Mouse (Mus musculus) heart, postnatal 14 days (tissue): Measurements from ENCODE around the gene Olfr1342. TPM values are rescaled to one million over a fixed set of nuclear protein-coding genes. Genes with fewer than 3 reads are reported as not detected.

Experiments used
- DNase-seq, 2 experiments: peaks; one replicate each; pipeline ENCODE4 v3.0.0; 2021 to 2022
- intact Hi-C: fragments of 180-260 bp; cut with DNase I; formaldehyde crosslinking; loops from one replicate; pipeline ENCODE4 v1.15.1; 2025
- long read RNA-seq, 2 experiments: library from polyadenylated mRNA; stranded (forward); transcript quantifications; one replicate each; pipeline ENCODE4 v2.0.0; 2021
- total RNA-seq, 2 experiments: library from RNA; stranded (reverse); gene quantifications; 2 replicates each; pipeline ENCODE4 v1.2.3; 2021

Olfr1342 gene
- not detected for total RNA-seq
- long read RNA-seq, experiment 1: 0 reads
- long read RNA-seq, experiment 2: 0 reads

DNA sequence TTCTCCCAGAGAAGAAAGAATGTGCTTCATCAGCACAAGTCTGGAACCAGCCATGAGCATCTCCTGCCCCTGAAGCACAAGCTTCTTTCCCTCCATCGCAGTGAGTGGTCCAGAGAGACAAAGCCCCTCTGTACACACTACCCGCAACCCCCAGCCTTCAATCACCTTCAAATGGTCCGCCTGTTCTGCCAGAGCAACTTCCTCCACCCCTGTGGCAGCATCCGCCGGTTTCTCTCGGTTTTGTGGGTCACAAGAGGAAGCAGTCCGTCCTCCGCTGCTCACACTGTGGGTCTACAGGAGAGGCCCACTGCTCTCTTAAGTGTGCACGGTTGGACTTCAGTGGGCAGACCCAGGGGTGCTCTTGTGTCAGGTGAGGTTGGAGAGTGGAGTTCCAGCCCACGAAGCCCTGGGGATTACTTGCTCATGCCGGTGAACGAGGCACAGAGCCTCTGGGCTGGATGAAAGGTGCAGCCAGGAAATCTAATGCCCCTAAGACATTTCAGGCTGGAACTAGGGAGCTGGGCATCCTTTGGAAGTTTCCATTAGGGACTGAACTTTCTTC, at the start of gene Olfr1342:
Gene Olfr1342, minus strand, starts transcription at position 345 of the 562 bp plus-strand sequence.
- intact Hi-C loops: no loop called here
- no peak for DNase-seq

DNA sequence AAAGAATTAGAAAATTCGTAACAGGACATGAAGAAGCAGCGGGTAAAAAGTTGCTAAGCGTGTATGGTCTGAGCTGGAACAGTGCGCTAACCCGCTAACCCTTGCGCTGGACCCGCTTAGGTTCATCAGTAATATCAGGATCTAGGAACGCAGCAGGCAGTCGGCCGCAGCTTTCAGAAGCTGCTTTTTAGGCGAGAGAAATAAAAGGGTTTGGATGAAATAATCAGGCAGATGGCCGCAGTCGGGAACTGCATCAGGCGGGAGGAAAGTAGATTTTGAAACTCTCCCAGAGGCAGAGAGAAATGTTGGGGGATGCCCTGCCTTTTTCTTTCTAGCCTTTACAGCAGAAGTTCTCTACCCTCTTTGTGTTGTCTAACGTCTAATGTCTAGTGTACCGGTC, 49.3 kb upstream of the Olfr1342 start:
- DNase-seq: no peak
- intact Hi-C loops: no loop called here

DNA sequence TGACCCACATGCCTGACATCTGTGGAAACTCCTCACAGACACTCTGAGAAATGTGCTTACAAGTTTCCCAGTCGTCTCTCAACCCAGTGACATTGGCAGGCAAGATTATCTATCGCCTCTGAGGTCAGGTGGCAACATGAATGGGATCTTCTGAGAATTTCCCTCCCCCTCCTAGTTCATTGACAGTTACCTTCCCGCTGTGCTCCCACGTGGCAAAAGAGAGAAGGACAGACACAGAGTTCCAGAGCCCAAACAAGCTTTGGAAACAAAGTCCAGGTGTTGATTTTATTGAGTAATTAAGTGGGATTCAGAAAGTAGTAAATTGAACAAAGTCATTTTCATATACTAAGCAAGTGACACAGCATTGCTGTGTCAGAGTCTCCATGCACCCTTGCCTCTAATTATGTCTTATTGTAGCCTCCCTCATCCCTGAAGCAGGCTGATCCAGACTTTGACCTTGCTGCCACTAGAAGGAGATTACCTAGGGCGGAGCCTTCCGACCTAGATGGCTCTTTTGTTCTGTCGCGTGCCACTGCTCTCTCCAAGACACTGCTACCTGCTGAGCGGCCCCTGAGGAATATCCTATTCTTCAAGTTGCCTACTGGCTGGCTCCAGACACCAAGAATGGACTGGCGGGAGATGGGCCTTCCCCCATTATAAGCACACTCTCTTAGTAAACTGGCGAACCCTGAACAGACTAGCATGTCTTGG, 48.6 kb upstream of the Olfr1342 start:
- DNase-seq: no peak
- intact Hi-C loops: no loop called here

DNA sequence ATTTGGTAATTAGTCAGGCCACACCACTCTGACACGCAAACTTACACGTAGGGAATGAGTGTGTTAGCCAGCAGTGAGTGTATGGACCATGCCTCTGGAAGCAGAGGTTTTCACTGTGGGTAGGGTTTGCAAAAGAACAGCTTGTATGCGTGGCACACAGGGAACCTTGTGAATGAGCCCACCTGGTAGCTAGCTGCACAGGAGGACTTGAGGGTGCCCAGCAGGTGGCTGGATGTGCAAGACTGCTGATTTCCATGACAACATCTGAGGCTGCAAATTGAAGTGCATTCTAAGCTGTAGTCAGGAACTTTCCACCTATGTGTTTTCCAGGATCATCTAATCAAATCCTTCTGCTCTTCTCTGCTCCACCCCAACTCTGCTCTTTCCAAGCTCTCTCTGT, 47.0 kb upstream of the Olfr1342 start:
- DNase-seq: no peak

DNA sequence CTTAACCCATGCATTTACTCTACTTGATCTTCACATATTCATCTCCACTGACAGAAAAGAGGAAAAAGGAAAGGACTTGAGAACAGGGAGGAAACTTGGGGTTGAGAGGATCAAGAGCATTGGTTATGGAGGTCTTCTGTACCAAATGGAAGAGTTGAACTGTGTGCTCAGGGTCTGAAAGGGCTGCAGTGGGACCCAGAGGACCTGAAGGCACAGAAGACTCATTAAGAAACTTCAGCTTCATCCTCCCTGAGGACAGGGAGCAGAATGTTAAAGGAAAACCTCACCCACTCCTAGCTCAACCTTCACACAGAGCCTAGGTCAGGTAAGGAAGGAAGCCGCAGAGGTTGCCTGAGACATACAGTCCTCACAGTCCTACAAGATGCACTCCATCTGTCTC, 39.3 kb upstream of the Olfr1342 start, which contains the start of gene Olfr1339:
Gene Olfr1339, plus strand, starts transcription at position 301 of the 400 bp plus-strand sequence.
- DNase-seq: no peak
- intact Hi-C loops: no loop called here

More for the DNA sequence above, 47.0 kb upstream of the Olfr1342 start:
- intact Hi-C loops: no loop called here

DNA sequence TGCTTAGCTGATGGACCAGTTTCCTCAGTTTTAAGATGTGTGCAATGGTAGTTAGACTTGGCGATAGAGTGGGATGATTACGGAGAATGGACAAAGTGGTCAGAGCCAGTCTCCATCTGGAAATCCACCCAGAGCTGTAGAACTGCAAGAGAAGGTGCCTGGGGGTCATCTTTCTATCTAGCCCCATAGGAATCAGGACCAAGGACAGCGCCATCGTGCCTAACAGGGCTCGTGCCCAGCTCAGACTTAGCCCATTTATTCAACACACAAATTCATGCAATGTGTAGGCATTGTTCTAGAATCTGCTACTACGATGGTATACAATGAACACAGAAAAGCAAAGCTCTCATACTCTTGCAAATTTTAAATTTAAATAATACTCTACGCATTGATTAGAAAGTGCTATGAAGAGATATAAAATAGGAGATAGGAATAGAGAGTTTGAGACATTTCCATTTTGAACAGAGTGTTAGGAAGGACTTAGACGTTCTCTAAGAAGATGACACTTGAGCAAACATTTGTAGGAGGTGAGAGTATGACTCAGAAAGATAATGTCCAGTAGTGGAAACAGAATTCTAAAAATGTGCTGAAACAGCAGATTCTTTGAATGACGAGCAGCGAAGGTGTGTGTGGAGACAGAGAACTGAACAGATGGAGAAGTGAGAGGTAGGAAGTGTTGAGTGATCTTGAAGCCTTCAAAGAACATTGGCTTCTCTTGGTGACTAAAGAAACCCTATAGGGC, 29.4 kb upstream of the Olfr1342 start:
- DNase-seq: peak; percentile 11 to 43
- intact Hi-C loops: no loop called here

DNA sequence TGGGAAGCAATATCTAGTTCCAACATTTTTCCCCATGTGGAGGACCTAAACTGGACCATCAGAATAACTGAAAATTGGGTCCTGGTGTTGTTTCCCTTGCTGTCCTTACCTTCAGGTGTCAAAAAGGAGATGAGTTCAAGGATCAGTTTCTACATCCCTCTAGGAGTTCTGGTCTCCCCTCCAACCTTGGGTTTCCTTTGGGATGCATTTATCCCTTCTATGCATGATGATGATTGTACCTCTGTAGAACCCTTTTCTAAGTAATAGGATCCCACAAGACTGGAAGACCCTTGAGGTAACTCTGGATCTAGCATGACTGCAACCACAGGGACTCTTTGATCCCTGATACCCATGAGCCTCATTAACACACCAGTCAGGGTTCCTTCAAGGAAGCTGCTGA, 27.3 kb upstream of the Olfr1342 start, which contains the start of gene Olfr1340:
Gene Olfr1340, plus strand, starts transcription at position 301 of the 400 bp plus-strand sequence.
- no peak for DNase-seq
- intact Hi-C loops: no loop called here

DNA sequence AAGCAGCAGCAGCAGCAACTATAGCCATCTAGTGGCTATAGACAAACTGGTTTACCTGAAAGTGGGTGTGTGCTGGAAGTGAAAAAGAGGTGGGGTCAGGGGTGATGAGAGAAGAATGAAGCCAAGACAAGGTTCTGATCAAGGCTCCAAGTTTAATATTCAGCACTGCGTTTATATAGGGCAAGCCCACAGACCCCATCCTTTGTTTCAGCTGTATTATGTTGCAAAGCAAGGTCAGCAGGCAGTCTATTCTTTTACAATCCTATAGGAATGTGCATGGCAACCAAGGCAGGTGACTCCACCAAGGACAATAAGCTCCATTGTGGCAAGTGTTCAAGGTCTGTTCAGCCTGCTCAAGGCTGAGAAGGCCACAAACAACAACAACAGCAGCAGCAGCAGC, 19.1 kb upstream of the Olfr1342 start:
- intact Hi-C loops: no loop called here
- no peak for DNase-seq

DNA sequence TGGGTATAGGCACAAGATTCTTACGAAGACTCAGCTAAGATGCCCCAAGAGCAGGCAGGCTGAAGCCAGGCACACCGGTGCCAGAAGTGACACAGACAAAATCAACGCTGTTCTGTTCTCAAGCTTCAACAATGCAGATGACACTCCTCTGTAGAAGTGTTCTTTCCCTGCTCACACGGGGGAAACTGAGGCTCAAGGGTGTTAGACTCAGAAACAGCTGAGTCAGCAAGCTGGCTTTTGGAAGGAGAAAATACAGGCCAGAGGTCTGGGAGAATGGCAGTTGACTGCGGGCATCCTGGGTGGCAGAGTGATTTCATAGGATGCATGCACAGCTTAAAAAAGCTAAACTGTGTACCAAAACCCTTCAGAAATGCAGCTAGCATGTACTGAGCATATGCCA, 15.5 kb upstream of the Olfr1342 start:
- intact Hi-C loops: no loop called here
- no peak for DNase-seq

DNA sequence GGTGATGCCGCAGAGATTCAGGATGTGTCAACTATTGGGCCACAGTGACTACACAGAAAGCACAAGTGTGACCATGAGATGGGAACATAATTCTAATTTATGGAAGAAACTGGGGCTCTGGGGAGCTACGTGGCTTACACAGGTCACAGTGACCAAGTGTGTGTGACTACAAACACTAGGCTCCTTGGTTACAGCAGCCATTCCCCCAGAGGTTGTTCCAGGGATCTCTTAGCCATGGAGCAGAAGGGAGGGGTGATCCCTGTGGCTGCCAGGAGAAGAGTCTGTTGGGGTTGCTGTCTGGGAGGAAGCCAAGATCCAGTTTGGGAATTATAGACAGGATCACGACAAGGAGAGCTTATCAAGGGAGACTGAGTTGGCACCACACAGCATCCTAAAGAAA, 10.7 kb upstream of the Olfr1342 start, which contains the start of gene Olfr1341:
Gene Olfr1341, plus strand, starts transcription at position 301 of the 400 bp plus-strand sequence.
- intact Hi-C loops: no loop called here

DNA sequence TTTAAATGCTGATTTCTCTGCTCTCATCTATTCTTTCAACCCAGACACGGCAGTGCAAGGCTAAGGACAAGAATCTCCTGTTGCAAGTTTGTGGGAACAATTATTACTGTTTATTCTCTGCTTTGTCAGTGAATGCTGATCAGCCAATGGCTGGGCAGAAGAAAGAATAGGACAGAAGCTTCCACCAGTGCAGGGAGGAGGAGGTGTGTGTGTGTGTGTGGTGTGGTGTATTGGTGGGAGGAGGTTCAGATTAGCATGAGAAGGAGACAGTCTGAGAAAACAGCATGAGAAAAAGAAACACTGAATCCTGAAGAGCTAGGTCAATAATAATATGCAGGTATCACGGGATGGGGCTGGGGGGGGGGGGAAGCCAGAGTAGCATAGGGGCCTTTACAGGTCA, 1.3 kb upstream of the Olfr1342 start:
- intact Hi-C loops: no loop called here
- no peak for DNase-seq

More for the DNA sequence above, 10.7 kb upstream of the Olfr1342 start, which contains the start of gene Olfr1341:
- no peak for DNase-seq

DNA sequence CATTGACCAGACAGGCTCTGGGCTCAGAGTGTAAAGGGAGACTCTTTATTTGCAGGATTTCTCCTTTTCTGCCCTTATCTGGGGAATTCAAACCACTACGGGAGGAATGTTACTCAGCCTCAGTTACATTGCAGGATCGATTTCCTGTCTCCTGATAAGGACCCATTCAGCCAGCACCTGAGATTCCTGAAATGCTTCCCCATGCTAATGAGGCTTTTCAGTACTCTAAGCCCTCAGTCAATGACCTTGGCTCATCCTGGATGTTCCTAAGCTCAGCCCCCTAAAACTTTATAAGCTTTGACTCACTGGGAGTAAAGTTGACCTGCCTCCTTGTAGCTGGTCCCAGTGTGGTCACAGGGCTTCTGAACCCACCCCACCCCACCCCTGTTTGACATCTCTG, 5.5 kb downstream of the Olfr1342 start:
- no peak for DNase-seq
- intact Hi-C loops: no loop called here

DNA sequence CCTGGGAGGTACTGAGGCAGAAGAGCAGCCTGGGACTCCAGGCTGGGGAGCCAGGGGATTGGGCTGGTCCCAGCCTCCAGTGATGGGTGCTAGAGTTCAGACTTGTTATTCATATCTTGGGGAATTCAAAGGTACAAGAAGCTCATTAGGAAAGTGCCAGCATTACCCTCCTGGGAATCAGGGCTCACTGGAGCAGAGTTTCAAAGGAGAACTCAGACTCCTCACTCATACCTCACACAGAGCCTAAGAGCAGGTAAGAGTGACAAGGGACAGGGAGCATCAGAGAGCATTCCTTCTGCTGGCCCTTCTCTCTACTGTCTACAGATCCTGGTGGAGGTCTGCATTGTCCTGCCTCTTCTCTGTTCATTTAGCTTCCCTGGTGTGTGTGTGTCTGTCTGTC, 33.9 kb downstream of the Olfr1342 start, which contains the start of gene Olfr62:
Gene Olfr62, plus strand, starts transcription at position 301 of the 400 bp plus-strand sequence.
- DNase-seq: no peak
- intact Hi-C loops: no loop called here

DNA sequence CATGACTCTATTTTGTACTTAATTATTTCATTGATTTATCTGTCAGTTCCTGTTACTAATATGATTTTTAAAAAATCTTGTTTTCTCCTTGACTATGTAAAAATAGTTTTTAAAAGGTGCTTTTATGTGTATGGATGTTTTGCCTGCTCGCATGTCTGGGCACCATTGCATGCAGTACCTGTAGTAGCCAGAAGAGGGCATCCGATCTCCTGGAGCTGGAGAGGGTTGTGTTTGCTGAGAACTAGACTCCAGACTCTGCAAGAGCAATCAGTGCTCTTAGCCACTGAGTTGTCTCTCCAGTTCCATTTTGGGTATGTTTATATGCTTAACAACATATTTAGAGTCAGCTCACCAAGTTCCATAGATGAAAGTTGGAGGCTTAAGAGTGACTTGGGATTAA, 47.3 kb downstream of the Olfr1342 start:
- intact Hi-C loops: loop anchor here (2.0 kb wide), 1 partner anchor 344 kb away; no protein-coding TSS in a partner anchor
- DNase-seq: peak; percentile 40 to 72

DNA sequence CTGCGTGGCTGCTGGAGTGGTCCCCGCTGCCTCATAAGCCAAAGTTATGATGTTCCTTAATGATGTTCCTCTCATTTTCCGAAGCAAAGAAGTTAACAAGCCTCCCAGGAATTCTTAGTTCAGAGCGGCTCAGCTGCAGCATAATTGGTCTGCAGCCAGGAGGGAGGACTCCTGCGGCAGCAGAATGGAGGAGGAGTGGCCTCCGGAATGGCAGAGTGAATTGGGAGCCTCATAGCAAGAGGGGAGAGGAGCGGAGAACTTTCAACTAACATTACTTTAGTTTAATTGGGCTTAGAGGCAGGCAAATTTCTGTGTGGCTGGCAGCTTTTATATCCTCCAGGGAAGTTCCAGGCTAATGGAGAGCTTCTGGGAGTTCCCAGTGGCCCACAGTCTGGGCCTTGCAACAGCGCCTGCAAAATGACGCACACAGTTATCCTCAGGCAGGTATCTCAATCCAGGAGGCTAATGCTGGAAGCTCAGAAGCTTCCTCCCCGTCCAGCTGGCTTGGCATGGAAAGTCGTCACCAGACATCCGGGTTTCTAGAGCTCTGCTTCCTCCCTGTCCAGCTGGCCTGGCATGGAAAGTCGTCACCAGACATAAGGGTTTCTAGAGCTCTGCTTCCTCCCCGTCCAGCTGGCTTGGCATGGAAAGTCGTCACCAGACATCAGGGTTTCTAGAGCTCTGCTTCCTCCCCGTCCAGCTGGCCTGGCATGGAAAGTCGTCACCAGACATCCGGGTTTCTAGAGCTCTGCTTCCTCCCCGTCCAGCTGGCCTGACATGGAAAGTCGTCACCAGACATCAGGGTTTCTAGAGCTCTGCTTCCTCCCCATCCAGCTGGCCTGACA, 50.0 kb downstream of the Olfr1342 start:
- intact Hi-C loops: no loop called here
- DNase-seq: peak; percentile 16 to 38

Other genes starting within 250 kb of the Olfr1342 start
- under 1 TPM; 0.10 to 0.17 TPM for gene Mpl, start 235.2 kb downstream of the Olfr1342 start, total RNA-seq
- gene Tie1, start 202.7 kb downstream of the Olfr1342 start, total RNA-seq: 100 to 1,000 TPM; 101 to 106 TPM
- gene 2610528J11Rik, start 165.8 kb downstream of the Olfr1342 start, total RNA-seq: not detected
- gene Tmem125, start 148.7 kb downstream of the Olfr1342 start, total RNA-seq: under 1 TPM; 0.22 to 0.26 TPM
- gene Cfap57, start 72.0 kb downstream of the Olfr1342 start, total RNA-seq: under 1 TPM; 0.07 to 0.12 TPM
- 10 to 100 TPM; 31.4 to 35.2 TPM for gene Ebna1bp2, start 72.0 kb downstream of the Olfr1342 start, total RNA-seq
- gene Olfr62, start 33.8 kb downstream of the Olfr1342 start, total RNA-seq: not detected
- not detected for gene Olfr1341, start 10.8 kb upstream of the Olfr1342 start, total RNA-seq
- not detected for gene Olfr1340, start 27.4 kb upstream of the Olfr1342 start, total RNA-seq
- gene Olfr1339, start 39.4 kb upstream of the Olfr1342 start, total RNA-seq: not detected
- not detected for gene Olfr1338, start 66.0 kb upstream of the Olfr1342 start, total RNA-seq
- gene Olfr1337, start 89.8 kb upstream of the Olfr1342 start, total RNA-seq: not detected
- gene Olfr1335, start 117.2 kb upstream of the Olfr1342 start, total RNA-seq: not detected
- not detected for gene Olfr1333, start 143.5 kb upstream of the Olfr1342 start, total RNA-seq
- not detected for gene Olfr1331, start 171.9 kb upstream of the Olfr1342 start, total RNA-seq
- gene Olfr1330, start 195.8 kb upstream of the Olfr1342 start, total RNA-seq: not detected
- gene Olfr1329, start 224.7 kb upstream of the Olfr1342 start, total RNA-seq: not detected
- not detected for gene Olfr1328, start 245.9 kb upstream of the Olfr1342 start, total RNA-seq